ENCODE assay signal across 17 mouse cellular contexts in genomic region chr3:122307894-122308671, GRCm38 (mm10). TPM values are rescaled to one million over a fixed set of nuclear protein-coding genes. Genes with fewer than 3 reads are reported as not detected.
DNase-seq lines count a peak whose midpoint lies in the region; ATAC-seq and TF ChIP-seq lines count a peak whose summit lies in the region.
"Had no signal": no experiment of that assay in that cellular context is flagged by ENCODE, and none has a peak within 500 bp of the region (broad histone marks: within the 10 kb centered on the region; RNA-seq: fewer than 3 reads in every experiment).

No protein-coding gene starts in this region.

- no peak overlapping the region for H3K4me2 ChIP-seq in embryonic facial prominence, embryonic 13.5 days
- H3K4me2 ChIP-seq in liver, embryonic 14.5 days (ENCODE audit: low read depth), result no peak overlapping the region
- H3K4me2 ChIP-seq in liver, embryonic 11.5 days, result no peak overlapping the region
- peak overlapping the region; percentile 8 for H3K4me2 ChIP-seq in myocyte (ENCODE audit: low read depth)
- no peak overlapping the region for H3K4me2 ChIP-seq in stomach, postnatal 0 days (replicated peaks; ENCODE audit: low read depth)
- H3K4me2 ChIP-seq: hindbrain, embryonic 13.5 days had no signal

- H3ac ChIP-seq in myocyte (ENCODE audit: control insufficient read depth, insufficient read length), result no peak overlapping the region

- 60% methylated on average over 4 of the region's 4 CpGs for WGBS in embryonic facial prominence, embryonic 13.5 days
- 60% methylated on average over 4 of the region's 4 CpGs for WGBS in embryonic facial prominence, embryonic 10.5 days
- WGBS in liver, embryonic 14.5 days (ENCODE audit: insufficient replicate concordance), result 39% methylated on average over 4 of the region's 4 CpGs
- WGBS in liver, embryonic 11.5 days, result 44% methylated on average over 4 of the region's 4 CpGs
- WGBS in stomach, postnatal 0 days, result 42% methylated on average over 4 of the region's 4 CpGs

- H3K79me2 ChIP-seq in myocyte (ENCODE audit: control insufficient read depth, insufficient read depth), result no peaks in the 10 kb centered on the region

- no peak overlapping the region for H3K27ac ChIP-seq in embryonic facial prominence, embryonic 13.5 days
- H3K27ac ChIP-seq in embryonic facial prominence, embryonic 10.5 days (replicated peaks), result no peak overlapping the region
- H3K27ac ChIP-seq in liver, embryonic 14.5 days, result no peak overlapping the region
- no peak overlapping the region for H3K27ac ChIP-seq in liver, embryonic 11.5 days (ENCODE audit: low read depth, low read length)
- H3K27ac ChIP-seq in stomach, postnatal 0 days (replicated peaks), result no peak overlapping the region
- H3K27ac ChIP-seq: hindbrain, embryonic 13.5 days; left cerebral cortex, adult 2 months; macrophage had no signal

- no peaks in the 10 kb centered on the region for H3K36me3 ChIP-seq in embryonic facial prominence, embryonic 13.5 days
- H3K36me3 ChIP-seq in embryonic facial prominence, embryonic 10.5 days (replicated peaks), result no peaks in the 10 kb centered on the region
- no peaks in the 10 kb centered on the region for H3K36me3 ChIP-seq in liver, embryonic 14.5 days (replicated peaks; ENCODE audit: control insufficient read depth, insufficient read depth, low read depth)
- no peaks in the 10 kb centered on the region for H3K36me3 ChIP-seq in liver, embryonic 11.5 days (ENCODE audit: control insufficient read depth, insufficient read depth, low read length)
- H3K36me3 ChIP-seq in myocyte (ENCODE audit: control insufficient read depth, insufficient read depth), result no peaks in the 10 kb centered on the region
- no peaks in the 10 kb centered on the region for H3K36me3 ChIP-seq in stomach, postnatal 0 days (ENCODE audit: control insufficient read depth, insufficient read depth, low read length)
- H3K36me3 ChIP-seq: hindbrain, embryonic 13.5 days had no signal

- no peak for TF ChIP-seq CTCF in liver, embryonic 14.5 days (IDR thresholded peaks at IDR 0.05; ENCODE audit: low read depth)
- no peak for TF ChIP-seq CTCF in stomach, postnatal 0 days (IDR thresholded peaks at IDR 0.05; ENCODE audit: low read depth)

- no peaks in the 10 kb centered on the region for H3K4me1 ChIP-seq in embryonic facial prominence, embryonic 13.5 days
- H3K4me1 ChIP-seq in embryonic facial prominence, embryonic 10.5 days, result peaks cover 4% of the 10 kb centered on the region
- no peaks in the 10 kb centered on the region for H3K4me1 ChIP-seq in liver, embryonic 14.5 days (replicated peaks; ENCODE audit: control insufficient read depth in 2 of 2, insufficient read depth in 2 of 2, low read length in 1 of 2)
- peaks cover 3% of the 10 kb centered on the region; the same call in 1 of the 2 replicates for H3K4me1 ChIP-seq in liver, embryonic 11.5 days (replicated peaks; ENCODE audit: control insufficient read depth, insufficient read depth, low read length)
- no peaks in the 10 kb centered on the region for H3K4me1 ChIP-seq in stomach, postnatal 0 days (replicated peaks; ENCODE audit: control insufficient read depth, insufficient read depth)
- H3K4me1 ChIP-seq: hindbrain, embryonic 13.5 days had no signal

- TF ChIP-seq EP300 in liver, embryonic 14.5 days (IDR thresholded peaks at IDR 0.05; ENCODE audit: low read depth), result no peak
- TF ChIP-seq EP300 in stomach, postnatal 0 days (optimal IDR thresholded peaks at IDR 0.05), result no peak

- DNase-seq in embryonic facial prominence, embryonic 10.5 days (ENCODE audit: low spot score), result no peak
- DNase-seq in liver, embryonic 14.5 days (ENCODE audit: low read depth in 3 of 3, low spot score in 3 of 3), result peak in 2 of 3 experiments; percentile 35 to 42
- no peak for DNase-seq in liver, embryonic 11.5 days (ENCODE audit: low spot score)
- peak; percentile 86 for DNase-seq in ZHBTc4 (ENCODE audit: low read depth, low spot score)
- no peak for DNase-seq in thymus, postnatal 4 days
- DNase-seq in stomach, postnatal 0 days (ENCODE audit: low spot score), result no peak
- DNase-seq: cerebellum, postnatal 10 days; kidney, adult 11 months; kidney, postnatal 4 days; lung, adult 2 months; right cerebral cortex, adult 18-20 months; spleen, adult 18-20 months had no signal

- 0 out of 2 replicates have a peak, but pooled peaks have one; percentile 23 for ATAC-seq in embryonic facial prominence, embryonic 13.5 days (ENCODE audit: insufficient number of reproducible peaks, insufficient read depth, low FRiP score, low TSS enrichment, low read depth)
- ATAC-seq in liver, embryonic 14.5 days (ENCODE audit: insufficient read depth), result no peak
- no peak; the same call in 1 of the 2 replicates for ATAC-seq in liver, embryonic 11.5 days (replicated peaks; ENCODE audit: low FRiP score)
- ATAC-seq in stomach, postnatal 0 days (ENCODE audit: low FRiP score, low TSS enrichment), result no peak

- no peak overlapping the region for H3K4me3 ChIP-seq in embryonic facial prominence, embryonic 13.5 days
- H3K4me3 ChIP-seq in embryonic facial prominence, embryonic 10.5 days, result no peak overlapping the region
- H3K4me3 ChIP-seq in liver, embryonic 14.5 days (ENCODE audit: insufficient read depth in 1 of 2, low read depth in 2 of 2, low read length in 2 of 2), result no peak overlapping the region
- no peak overlapping the region for H3K4me3 ChIP-seq in liver, embryonic 11.5 days (ENCODE audit: low read depth, low read length)
- no peak overlapping the region for H3K4me3 ChIP-seq in myocyte
- no peak overlapping the region for H3K4me3 ChIP-seq in stomach, postnatal 0 days (ENCODE audit: low read depth, low read length)
- H3K4me3 ChIP-seq: hindbrain, embryonic 13.5 days; left cerebral cortex, adult 2 months had no signal

- no peaks in the 10 kb centered on the region for H3K27me3 ChIP-seq in embryonic facial prominence, embryonic 13.5 days
- H3K27me3 ChIP-seq in embryonic facial prominence, embryonic 10.5 days (replicated peaks; ENCODE audit: low read depth, poor library complexity, severe bottlenecking), result peaks cover 11% of the 10 kb centered on the region; the same call in 1 of the 2 replicates
- no peaks in the 10 kb centered on the region for H3K27me3 ChIP-seq in liver, embryonic 14.5 days (ENCODE audit: control insufficient read depth, insufficient read depth, low read length)
- H3K27me3 ChIP-seq in liver, embryonic 11.5 days (replicated peaks; ENCODE audit: control insufficient read depth, insufficient read depth, low read length), result no peaks in the 10 kb centered on the region
- no peaks in the 10 kb centered on the region for H3K27me3 ChIP-seq in myocyte (ENCODE audit: control insufficient read depth, insufficient read depth, insufficient read length)
- no peaks in the 10 kb centered on the region for H3K27me3 ChIP-seq in stomach, postnatal 0 days (ENCODE audit: control insufficient read depth, insufficient read depth, low read length)
- H3K27me3 ChIP-seq: hindbrain, embryonic 13.5 days had no signal

- H3K9me3 ChIP-seq in embryonic facial prominence, embryonic 13.5 days, result no peaks in the 10 kb centered on the region
- H3K9me3 ChIP-seq in embryonic facial prominence, embryonic 10.5 days, result no peaks in the 10 kb centered on the region
- no peaks in the 10 kb centered on the region for H3K9me3 ChIP-seq in liver, embryonic 14.5 days (ENCODE audit: control insufficient read depth, low read length)
- no peaks in the 10 kb centered on the region for H3K9me3 ChIP-seq in liver, embryonic 11.5 days (ENCODE audit: control insufficient read depth, low read length)
- no peaks in the 10 kb centered on the region for H3K9me3 ChIP-seq in stomach, postnatal 0 days (ENCODE audit: control insufficient read depth, low read length)
- H3K9me3 ChIP-seq: hindbrain, embryonic 13.5 days had no signal

- no peak overlapping the region for H3K9ac ChIP-seq in embryonic facial prominence, embryonic 13.5 days
- H3K9ac ChIP-seq in liver, embryonic 14.5 days (replicated peaks), result no peak overlapping the region
- no peak overlapping the region for H3K9ac ChIP-seq in liver, embryonic 11.5 days (ENCODE audit: low read depth, low read length)
- no peak overlapping the region for H3K9ac ChIP-seq in stomach, postnatal 0 days (ENCODE audit: low read length)
- H3K9ac ChIP-seq: hindbrain, embryonic 13.5 days had no signal

- TF ChIP-seq POLR2A in myocyte (IDR thresholded peaks at IDR 0.05; ENCODE audit: insufficient read length, low read depth), result no peak

TF ChIP-seq in myocyte, 11 proteins besides CTCF, POLR2A, EP300 and RAD21:
- no peak for TF ChIP-seq E2F4 (IDR thresholded peaks at IDR 0.05; ENCODE audit: insufficient read depth)
- peak; percentile 67; the same call in 1 of the 2 replicates for TF ChIP-seq CEBPB (IDR thresholded peaks at IDR 0.05; ENCODE audit: insufficient read depth, poor library complexity, severe bottlenecking)

RNA-seq across cellular contexts. Expression of gene Bcar3, which starts 14.1 kb away (rescaled TPM):
- polyA plus RNA-seq in embryonic facial prominence, embryonic 13.5 days (2015; fragmentation: Nextera tagmentation; extraction: Ambion mirVana), result 8.6 and 9.4 TPM in 2 replicates
- polyA plus RNA-seq in embryonic facial prominence, embryonic 10.5 days (2016; fragmentation: Nextera tagmentation; extraction: Ambion mirVana), result 9.3 and 10.1 TPM in 2 replicates
- polyA plus RNA-seq in liver, embryonic 14.5 days (2012; rRNA removed), result 3.5 and 4.2 TPM in 2 replicates
- polyA plus RNA-seq in liver, embryonic 14.5 days (2014; fragmentation: Nextera tagmentation; extraction: Ambion mirVana), result 3.1 and 3.5 TPM in 2 replicates
- 10.1 and 12.2 TPM in 2 replicates for polyA plus RNA-seq in liver, embryonic 11.5 days (2014; fragmentation: Nextera tagmentation; extraction: Ambion mirVana)
- 21.4 TPM for polyA plus RNA-seq in myocyte (2012; fragmentation: generic; extraction: Trizol)
- polyA plus RNA-seq in stomach, postnatal 0 days (2015; fragmentation: Nextera tagmentation; extraction: Ambion mirVana), result 12.1 and 12.6 TPM in 2 replicates

RNA-seq across cellular contexts. Expression of gene Dnttip2, which starts 33.9 kb away (rescaled TPM):
- polyA plus RNA-seq in embryonic facial prominence, embryonic 13.5 days (2015; fragmentation: Nextera tagmentation; extraction: Ambion mirVana), result 76.7 and 83.3 TPM in 2 replicates
- polyA plus RNA-seq in embryonic facial prominence, embryonic 10.5 days (2016; fragmentation: Nextera tagmentation; extraction: Ambion mirVana), result 97.3 and 100 TPM in 2 replicates
- 12.2 and 24.0 TPM in 2 replicates for polyA plus RNA-seq in liver, embryonic 14.5 days (2012; rRNA removed)
- polyA plus RNA-seq in liver, embryonic 14.5 days (2014; fragmentation: Nextera tagmentation; extraction: Ambion mirVana), result 36.5 and 37.0 TPM in 2 replicates
- 93.7 and 102 TPM in 2 replicates for polyA plus RNA-seq in liver, embryonic 11.5 days (2014; fragmentation: Nextera tagmentation; extraction: Ambion mirVana)
- 18.5 TPM for polyA plus RNA-seq in myocyte (2012; fragmentation: generic; extraction: Trizol)
- 37.1 and 39.2 TPM in 2 replicates for polyA plus RNA-seq in stomach, postnatal 0 days (2015; fragmentation: Nextera tagmentation; extraction: Ambion mirVana)

Comparison
In these comparisons a context has a peak if more than half of its experiments do, and no peak if none do; other contexts are left out.
1. DNase-seq: peak in liver, embryonic 14.5 days (2 of 3) and ZHBTc4 (single experiment); none in embryonic facial prominence, embryonic 10.5 days (single experiment), liver, embryonic 11.5 days (single experiment), thymus, postnatal 4 days (single experiment) and stomach, postnatal 0 days (single experiment).